Mouse (Mus musculus) thymus, adult 2 months (tissue): ENCODE data around the gene Slc22a5.

Experiments
- CTCF ChIP-seq: fragments of 200-500 bp; IDR thresholded peaks from 2 replicates; pipeline ENCODE4 v1.5.1; 2012; ENCODE audit warnings: mild to moderate bottlenecking, control low read depth, low read length, moderate library complexity, borderline replicate concordance; ENCODE audit not compliant: control insufficient read depth, poor library complexity, insufficient read depth; ENCODE audit errors: extremely low read depth
- POLR2A ChIP-seq: fragments of 200-500 bp; IDR thresholded peaks from 2 replicates; pipeline ENCODE4 v1.6.1; 2012; ENCODE audit warnings: mild to moderate bottlenecking, low read length, control low read depth, moderate library complexity; ENCODE audit not compliant: control insufficient read depth, poor library complexity, insufficient read depth; ENCODE audit errors: extremely low read depth

GRCm38 (mm10) chr11:53903781-53904533 lies 12.5 kb upstream of the Slc22a5 start:
- no peak for TF ChIP-seq CTCF
- TF ChIP-seq POLR2A = no peak
